Mouse (Mus musculus): ENCODE data around the gene Faap100. TPM values are rescaled to one million over a fixed set of nuclear protein-coding genes. Genes with fewer than 3 reads are reported as not detected.

Faap100 gene
- total and polyA plus RNA-seq, 3 experiments: 7.7 to 17.7 (median 14.3) TPM

- H3K79me2 ChIP-seq (replicated peaks; ENCODE audit: control insufficient read depth, extremely low read depth, insufficient read depth, poor library complexity, severe bottlenecking): no peaks in the 10 kb centered on the region
- H3K36me3 ChIP-seq (replicated peaks in 1 of 2; ENCODE audit: control insufficient read depth in 1 of 2, insufficient read depth in 1 of 2, low read length in 1 of 2): peaks cover 1 to 7% of the 10 kb centered on the region in 2 experiments
- DNase-seq (ENCODE audit: extremely low read depth): no peak
- H3K9ac ChIP-seq (ENCODE audit: insufficient read depth, low read depth): no peak overlapping the region
- in situ Hi-C loops (cut with MboI; ENCODE audit: low pct_ligation_motif_present, low pct_unique_long_range_greater_than_20kb, low sequenced_read_pairs): no loop called here
- peaks cover 10% of the 10 kb centered on the region for H3K27me3 ChIP-seq (replicated peaks)
- peaks cover 9% of the 10 kb centered on the region for H3K9me3 ChIP-seq (replicated peaks; ENCODE audit: low read length)
- H3K4me3 ChIP-seq (replicated peaks in 1 of 3; ENCODE audit: low read depth in 2 of 3, low read length in 2 of 3, poor library complexity in 1 of 3): no peak overlapping the region
- dilution Hi-C loops (cut with MboI; ENCODE audit: extremely low pct_ligation_motif_present, extremely low pct_unique_long_range_greater_than_20kb, low sequenced_read_pairs): no loop called here
- TF ChIP-seq BHLHE40 (IDR thresholded peaks at IDR 0.05; ENCODE audit: low read depth, low read length) (no peak), RAD21 (IDR thresholded peaks at IDR 0.05; ENCODE audit: low read depth, low read length) (no peak), HCFC1 (IDR thresholded peaks at IDR 0.05; ENCODE audit: low read depth, low read length) (no peak), ZKSCAN1 (IDR thresholded peaks at IDR 0.05; ENCODE audit: borderline replicate concordance, low read depth, low read length) (no peak), SIN3A (IDR thresholded peaks at IDR 0.05; ENCODE audit: low read length) (no peak), NRF1 (IDR thresholded peaks at IDR 0.05; ENCODE audit: low read depth, low read length) (no peak), POLR2A (IDR thresholded peaks at IDR 0.05; ENCODE audit: low read depth, low read length) (no peak), ZC3H11A (IDR thresholded peaks at IDR 0.05; ENCODE audit: low read depth, low read length) (no peak), MAFK (IDR thresholded peaks at IDR 0.05; ENCODE audit: insufficient replicate concordance, low read length) (no peak), NELFE (IDR thresholded peaks at IDR 0.05; ENCODE audit: low read depth, low read length) (no peak), MEF2A (IDR thresholded peaks at IDR 0.05; ENCODE audit: borderline replicate concordance, low read depth, low read length) (no peak), JUN (IDR thresholded peaks at IDR 0.05; ENCODE audit: insufficient read depth, low read depth, low read length) (no peak), ELF1 (IDR thresholded peaks at IDR 0.05; ENCODE audit: low read depth, low read length) (no peak), PAX5 (IDR thresholded peaks at IDR 0.05; ENCODE audit: low read length) (no peak), MYC (IDR thresholded peaks at IDR 0.05; ENCODE audit: low read depth, low read length) (no peak), CHD2 (IDR thresholded peaks at IDR 0.05; ENCODE audit: low read length) (no peak), TBP (conservative IDR thresholded peaks at IDR 0.05; ENCODE audit: low read depth, low read length) (no peak), ZNF384 (IDR thresholded peaks at IDR 0.05; ENCODE audit: low read depth, low read length) (no peak), ZMIZ1 (IDR thresholded peaks at IDR 0.05; ENCODE audit: low read depth, low read length) (no peak), CHD1 (IDR thresholded peaks at IDR 0.05; ENCODE audit: low read depth, low read length) (no peak)
- no peak overlapping the region for H3K27ac ChIP-seq (ENCODE audit: insufficient read depth, low read depth)
- peaks cover 6 to 9% of the 10 kb centered on the region in 2 experiments for H3K4me1 ChIP-seq (ENCODE audit: control insufficient read depth in 1 of 2, insufficient read depth in 2 of 2)
- no peak overlapping the region for H3K4me2 ChIP-seq (ENCODE audit: insufficient read depth, low read depth, poor library complexity, severe bottlenecking)
These were observed 38.5 kb downstream of the Faap100 start for GRCm38 (mm10) chr11:120339978-120340513.

- H3K9ac ChIP-seq (ENCODE audit: insufficient read depth, low read depth): no peak overlapping the region
- H3K4me2 ChIP-seq (ENCODE audit: insufficient read depth, low read depth, poor library complexity, severe bottlenecking): no peak overlapping the region
- no peak overlapping the region for H3K27ac ChIP-seq (ENCODE audit: insufficient read depth, low read depth)
- H3K9me3 ChIP-seq (replicated peaks; ENCODE audit: low read length): peaks cover 10% of the 10 kb centered on the region
- H3K4me3 ChIP-seq (replicated peaks in 1 of 3; ENCODE audit: low read depth in 2 of 3, low read length in 2 of 3, poor library complexity in 1 of 3): no peak overlapping the region
- in situ Hi-C loops (cut with MboI; ENCODE audit: low pct_ligation_motif_present, low pct_unique_long_range_greater_than_20kb, low sequenced_read_pairs): no loop called here
- no peak for DNase-seq (ENCODE audit: extremely low read depth)
- H3K4me1 ChIP-seq (ENCODE audit: control insufficient read depth in 1 of 2, insufficient read depth in 2 of 2): peaks cover 5 to 7% of the 10 kb centered on the region in 2 experiments; a peak in 3 of 4 replicates
- H3K79me2 ChIP-seq (replicated peaks; ENCODE audit: control insufficient read depth, extremely low read depth, insufficient read depth, poor library complexity, severe bottlenecking): no peaks in the 10 kb centered on the region
- H3K36me3 ChIP-seq (replicated peaks in 1 of 2; ENCODE audit: control insufficient read depth in 1 of 2, insufficient read depth in 1 of 2, low read length in 1 of 2): no peaks in the 10 kb centered on the region
- dilution Hi-C loops (cut with MboI; ENCODE audit: extremely low pct_ligation_motif_present, extremely low pct_unique_long_range_greater_than_20kb, low sequenced_read_pairs): no loop called here
- TF ChIP-seq PAX5 (IDR thresholded peaks at IDR 0.05; ENCODE audit: low read length): no peak
- TF ChIP-seq IRF4 (IDR thresholded peaks at IDR 0.05; ENCODE audit: low read depth, low read length): no peak
- TF ChIP-seq ZMIZ1 (IDR thresholded peaks at IDR 0.05; ENCODE audit: low read depth, low read length): no peak
- TF ChIP-seq MXI1 (IDR thresholded peaks at IDR 0.05; ENCODE audit: low read depth, low read length): no peak
- no peak for TF ChIP-seq USF1 (IDR thresholded peaks at IDR 0.05; ENCODE audit: low read depth, low read length)
- no peak for TF ChIP-seq USF2 (conservative IDR thresholded peaks at IDR 0.05; ENCODE audit: low read depth, low read length)
- TF ChIP-seq ELF1 (IDR thresholded peaks at IDR 0.05; ENCODE audit: low read depth, low read length): no peak
- TF ChIP-seq TCF12 (IDR thresholded peaks at IDR 0.05; ENCODE audit: low read depth, low read length): no peak
- TF ChIP-seq E2F4 (IDR thresholded peaks at IDR 0.05; ENCODE audit: insufficient replicate concordance, low read depth, low read length): no peak
- peaks cover 10% of the 10 kb centered on the region for H3K27me3 ChIP-seq (replicated peaks)
These were observed 39.8 kb downstream of the Faap100 start for GRCm38 (mm10) chr11:120338786-120339185.
